Mouse (Mus musculus) testis, adult 2 months (tissue): ENCODE data around the gene Gm44965.

Experiments used
- CTCF ChIP-seq: fragments of 200-500 bp; IDR thresholded peaks from 2 replicates; pipeline ENCODE4 v1.5.1; 2012; ENCODE audit warnings: low read depth, mild to moderate bottlenecking, inconsistent platforms, low read length, moderate library complexity; ENCODE audit not compliant: control insufficient read depth, insufficient read depth, insufficient replicate concordance
- POLR2A ChIP-seq: fragments of 200-500 bp; IDR thresholded peaks from 2 replicates; pipeline ENCODE4 v1.6.1; 2012; ENCODE audit warnings: low read depth, mild to moderate bottlenecking, inconsistent platforms, low read length, moderate library complexity; ENCODE audit not compliant: control insufficient read depth

GRCm38 (mm10) chr6:48650041-48650440 is 56.3 kb downstream of the Gm44965 start:
- TF ChIP-seq POLR2A (no peak), CTCF (no peak)
